Mouse (Mus musculus) embryo, embryonic 11.5 days (tissue): Measurements from ENCODE around the gene Slc25a1.
A peak's percentile ranks its signal among the peaks of the same experiment; 100 is the strongest.
"Not testable (repeated sequence)": the region's sequence is repeated elsewhere in the genome, so short reads cannot be mapped to it uniquely, and the experiment has no call there.

Experiments
- DNase-seq: peaks from one replicate; pipeline ENCODE4 v3.0.0-alpha.2; 2012; ENCODE audit warnings: low read depth, low spot score

Gene Slc25a1

DNA sequence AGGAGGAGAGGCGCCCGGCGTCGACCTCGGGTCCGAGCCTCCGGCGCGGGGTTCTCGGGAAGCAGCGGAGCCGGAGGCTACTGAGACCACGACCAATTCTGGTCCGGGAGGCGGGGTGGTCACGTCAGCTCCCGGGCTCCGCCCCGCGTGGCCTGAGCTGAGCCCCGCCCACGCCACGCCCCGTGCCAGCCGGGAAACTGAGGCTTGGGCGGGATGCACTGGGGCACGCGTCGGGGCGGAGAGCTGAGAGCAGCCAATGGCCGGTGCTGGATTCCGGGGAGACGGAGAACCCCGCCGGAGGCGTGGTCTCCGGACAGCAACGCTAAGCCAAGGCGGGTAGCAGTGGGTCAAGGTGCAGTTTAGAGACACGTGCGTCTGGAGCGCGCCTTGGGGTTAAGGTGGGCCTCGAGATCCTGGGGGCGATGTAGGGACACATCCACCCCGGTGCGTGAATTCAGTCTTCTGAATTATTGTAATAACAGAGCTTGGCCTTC lies at the start of gene Slc25a1:
Gene Slc25a1 (minus strand): TSS at position 133 of the 494 bp plus-strand sequence.
- peak; percentile 71 for DNase-seq

DNA sequence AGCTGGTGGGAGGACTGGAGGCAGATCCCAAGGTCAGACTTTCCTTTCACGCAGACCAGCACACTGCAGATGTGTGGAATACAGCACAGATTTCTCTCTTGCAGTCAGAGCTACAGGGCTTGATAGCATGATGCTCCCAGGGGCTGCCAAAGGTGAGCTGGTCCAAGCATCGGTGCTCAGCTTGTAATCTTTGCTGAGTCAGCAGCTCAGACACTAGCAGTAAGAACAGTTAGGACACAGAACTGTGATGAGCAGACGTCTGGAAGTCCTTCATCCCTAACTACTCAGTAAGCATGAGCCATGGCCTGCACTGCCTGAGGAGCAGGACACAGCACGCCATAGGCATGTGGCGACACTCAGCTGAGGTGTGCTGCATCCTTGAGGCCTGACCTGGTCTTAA lies 43.8 kb upstream of the Slc25a1 start:
- DNase-seq = no peak

DNA sequence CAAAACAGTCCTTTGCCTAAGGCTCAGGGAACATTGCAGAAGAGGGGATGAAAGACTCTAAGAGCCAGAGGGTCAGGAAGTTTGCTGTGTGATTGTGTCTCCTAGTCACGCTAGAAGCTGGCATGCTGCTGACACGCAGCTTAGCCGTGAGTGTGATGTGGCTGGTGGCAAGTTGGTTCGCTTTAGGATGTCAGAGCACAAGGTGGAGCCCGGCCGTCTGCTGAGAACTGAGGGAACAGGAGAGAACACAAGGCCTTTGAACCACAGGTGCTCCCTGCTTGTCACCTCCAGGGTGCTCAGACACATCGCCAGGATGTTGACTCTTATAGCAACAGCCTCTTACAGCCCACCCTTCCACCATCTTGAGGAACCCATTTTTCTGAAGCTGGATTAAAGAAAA lies 34.1 kb upstream of the Slc25a1 start:
- DNase-seq = no peak

DNA sequence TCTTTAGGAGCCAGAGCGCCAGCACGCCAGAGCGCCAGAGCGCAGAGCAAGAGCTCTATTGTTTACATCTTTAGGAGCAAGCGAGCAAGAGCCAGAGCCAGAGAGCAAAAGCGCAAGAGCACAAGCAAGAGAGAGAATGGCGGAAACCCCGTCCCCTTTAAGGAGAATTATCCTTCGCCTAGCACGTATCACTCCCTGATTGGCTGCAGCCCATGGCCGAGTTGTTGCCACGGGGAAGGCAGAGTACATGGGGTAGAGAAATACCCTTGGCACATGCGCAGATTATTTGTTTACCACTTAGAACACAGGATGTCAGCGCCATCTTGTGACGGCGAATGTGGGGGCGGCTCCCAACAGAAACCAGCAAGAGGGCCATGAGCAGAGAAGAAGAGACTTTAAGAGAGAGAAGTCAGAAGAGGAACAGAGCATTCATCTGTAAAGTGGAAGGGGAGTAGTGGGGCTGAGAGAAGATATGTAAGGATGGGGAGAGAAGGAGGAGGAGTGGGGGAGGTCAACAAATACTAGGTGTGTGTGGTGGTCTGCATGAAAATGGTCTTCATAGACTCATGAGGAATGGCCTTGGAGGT lies 28.1 kb upstream of the Slc25a1 start:
- DNase-seq = not testable (repeated sequence)

DNA sequence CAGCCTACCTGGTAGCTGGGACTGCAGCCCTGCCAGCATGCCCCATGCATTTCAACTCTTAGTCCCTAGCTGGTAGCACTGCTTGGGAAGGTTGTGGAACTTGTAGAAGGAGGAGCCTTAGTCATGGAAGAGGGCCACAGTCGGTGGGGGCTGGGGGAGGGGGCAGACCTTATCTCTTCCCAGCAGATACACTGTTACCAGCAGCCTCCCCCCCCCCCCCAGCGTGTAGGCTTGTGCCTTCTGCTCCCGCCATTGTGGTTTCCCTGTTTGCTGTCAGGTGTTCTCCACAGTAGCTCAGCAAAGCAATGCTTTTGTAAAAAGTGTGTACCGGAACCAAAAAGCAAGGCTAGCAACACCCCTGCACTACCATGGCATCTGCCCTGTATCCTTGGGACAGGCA lies 23.6 kb upstream of the Slc25a1 start:
- no peak for DNase-seq

DNA sequence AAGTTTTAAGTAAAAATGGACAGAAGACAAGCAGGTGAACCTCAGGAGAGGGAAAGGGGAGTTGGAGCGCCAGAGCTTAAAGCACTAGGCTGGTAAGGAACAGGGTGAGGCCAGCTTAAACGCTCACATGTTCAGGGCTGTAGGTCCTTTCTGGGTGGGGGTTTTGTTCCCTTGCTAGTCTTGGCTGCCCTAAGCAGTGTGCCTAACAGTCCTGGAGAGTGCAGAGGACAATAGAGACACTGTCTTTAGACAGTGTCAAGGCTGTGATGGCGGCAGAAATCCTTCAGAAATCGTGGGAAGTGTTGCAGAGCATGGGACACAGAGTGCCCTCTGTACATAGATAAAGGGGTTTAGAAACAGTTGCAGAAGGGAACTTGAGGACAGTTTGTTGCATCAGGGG lies 22.0 kb upstream of the Slc25a1 start:
- no peak for DNase-seq

DNA sequence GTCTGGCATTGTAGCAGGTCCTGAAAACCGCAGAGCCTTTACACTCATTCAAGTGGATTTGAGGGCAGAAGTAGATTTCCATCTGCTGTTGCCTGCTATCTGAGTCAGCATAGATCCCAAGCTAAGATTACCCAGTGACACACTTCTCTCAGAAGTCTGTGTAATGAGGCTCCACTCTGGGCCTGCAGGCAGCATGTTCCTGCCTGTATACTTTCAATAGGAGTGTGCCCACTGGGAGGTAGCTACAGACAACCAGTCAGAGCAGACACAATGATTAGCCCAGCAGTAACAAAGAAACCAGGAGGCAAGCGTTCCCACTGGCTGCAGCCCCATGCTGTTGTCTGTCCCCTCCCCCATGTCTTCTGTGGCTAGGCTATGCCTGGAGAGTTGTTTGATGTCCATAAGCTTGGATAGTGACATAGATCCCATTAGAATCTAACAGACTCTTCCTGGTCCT lies 21.4 kb upstream of the Slc25a1 start:
- no peak for DNase-seq

DNA sequence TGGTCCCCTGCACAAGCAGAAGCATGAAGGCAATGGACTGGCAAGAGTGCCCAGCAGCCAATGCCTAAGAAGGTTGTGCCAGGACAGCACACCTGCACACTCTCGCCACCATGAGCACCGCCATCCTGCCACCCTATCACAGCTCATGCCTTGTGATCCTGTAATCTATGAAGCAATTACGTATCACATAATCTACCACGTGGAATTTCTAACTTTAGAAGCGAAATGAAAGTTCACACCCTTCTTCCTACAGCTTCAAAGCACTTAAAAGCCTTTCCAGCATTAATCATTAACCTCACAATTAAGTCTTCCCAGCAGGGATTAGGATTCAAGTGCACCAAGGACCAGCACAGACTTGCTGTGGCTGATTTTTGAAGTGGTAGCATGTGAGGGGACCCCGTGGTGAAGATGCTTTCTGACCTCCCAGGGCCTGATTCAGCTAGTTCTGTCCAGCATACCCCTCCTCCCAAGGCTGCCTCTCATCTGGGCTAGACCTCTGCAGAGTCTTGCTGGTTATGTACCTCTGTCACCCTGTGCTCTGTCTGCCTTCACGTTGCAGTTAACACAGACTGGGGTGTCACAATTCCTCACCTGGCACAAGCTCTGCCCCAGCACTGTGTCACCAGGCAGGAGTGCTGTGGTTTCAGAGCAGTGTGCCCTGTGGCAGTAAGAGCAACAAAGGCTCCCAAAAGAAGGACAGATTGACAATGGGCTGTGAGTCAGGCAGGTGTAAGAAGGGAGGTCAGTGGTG lies 17.2 kb upstream of the Slc25a1 start:
- no peak for DNase-seq

DNA sequence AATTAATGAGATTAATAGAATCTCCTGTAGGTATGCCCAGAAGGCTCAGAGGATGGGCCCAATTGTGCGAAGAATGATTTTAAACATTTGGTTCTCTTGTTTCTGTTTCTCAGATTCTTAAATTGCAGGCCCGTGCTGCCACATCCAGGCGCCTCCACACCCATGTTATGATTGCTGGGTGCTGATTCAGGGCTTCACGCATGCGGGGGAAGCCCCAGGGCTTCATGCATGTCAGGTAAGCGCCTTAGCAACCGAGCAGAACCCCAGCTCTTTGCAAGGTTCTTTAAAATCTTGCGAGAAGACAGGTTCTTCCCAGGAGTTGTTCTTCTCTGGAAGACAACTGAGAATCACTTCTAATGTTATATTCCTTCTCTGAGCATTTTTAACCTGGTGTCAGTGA lies 15.4 kb upstream of the Slc25a1 start:
- no peak for DNase-seq

DNA sequence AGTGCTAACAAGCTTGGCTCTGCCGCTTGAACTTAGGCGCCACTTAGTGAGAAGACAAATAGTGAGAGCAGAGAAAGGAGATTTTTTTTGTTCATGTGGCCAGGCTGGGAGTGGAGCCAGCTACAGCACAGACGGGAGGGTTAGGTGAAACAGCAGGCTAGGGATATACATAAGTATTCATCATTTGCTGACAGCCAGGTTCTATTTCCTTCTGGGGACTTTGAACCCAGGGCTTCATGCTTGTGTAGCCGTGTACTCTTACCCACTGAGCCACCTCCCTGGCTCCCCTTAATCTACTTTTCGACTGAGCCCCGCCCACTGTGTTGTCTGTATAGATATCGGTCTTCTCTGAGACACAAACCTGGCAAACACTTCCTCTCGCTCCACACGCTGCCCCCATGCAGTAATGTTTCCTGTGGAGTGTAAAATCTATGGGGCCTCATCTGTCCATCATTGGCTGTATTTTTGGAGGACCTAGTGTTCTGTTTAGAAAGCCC lies 11.3 kb upstream of the Slc25a1 start:
- no peak for DNase-seq

DNA sequence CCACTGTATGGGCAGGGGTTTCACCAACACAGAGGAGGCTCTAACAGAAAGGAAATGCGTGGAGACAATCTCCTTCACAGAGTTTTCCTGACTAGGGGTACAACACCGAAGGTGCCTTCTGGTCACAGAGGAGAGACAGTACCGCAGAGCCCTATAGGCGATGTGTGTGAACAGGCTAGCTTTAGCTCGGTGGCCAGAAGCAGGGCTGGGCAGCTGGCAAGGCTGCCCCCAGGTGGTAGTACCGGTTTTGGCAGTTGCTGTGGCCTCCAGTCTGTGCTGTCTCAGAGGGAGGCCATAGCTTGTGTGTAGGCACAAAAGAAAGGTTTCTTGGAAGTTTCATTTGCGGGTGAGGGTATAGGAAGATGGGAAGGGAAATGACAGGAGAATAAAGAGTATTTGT lies 10.8 kb upstream of the Slc25a1 start:
- no peak for DNase-seq

DNA sequence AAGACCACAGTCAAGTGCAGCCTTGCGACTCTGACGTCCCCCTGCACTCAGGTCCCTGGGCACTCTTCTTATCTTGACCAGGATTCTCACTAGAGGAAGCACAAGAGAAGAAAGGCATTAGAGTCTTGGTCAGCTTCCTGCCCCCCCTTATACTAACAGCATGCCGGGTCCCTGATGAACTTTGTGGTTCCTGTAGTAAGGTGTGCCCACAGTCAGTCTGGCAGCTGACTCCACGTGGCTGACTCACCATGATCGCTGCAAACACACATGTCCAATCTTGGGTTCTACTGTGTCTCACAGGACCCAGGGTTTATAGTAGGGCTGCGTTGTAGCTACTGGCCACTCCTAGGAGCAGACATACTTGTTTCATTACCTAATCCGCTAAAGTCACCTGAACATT lies 10.2 kb upstream of the Slc25a1 start:
- no peak for DNase-seq

DNA sequence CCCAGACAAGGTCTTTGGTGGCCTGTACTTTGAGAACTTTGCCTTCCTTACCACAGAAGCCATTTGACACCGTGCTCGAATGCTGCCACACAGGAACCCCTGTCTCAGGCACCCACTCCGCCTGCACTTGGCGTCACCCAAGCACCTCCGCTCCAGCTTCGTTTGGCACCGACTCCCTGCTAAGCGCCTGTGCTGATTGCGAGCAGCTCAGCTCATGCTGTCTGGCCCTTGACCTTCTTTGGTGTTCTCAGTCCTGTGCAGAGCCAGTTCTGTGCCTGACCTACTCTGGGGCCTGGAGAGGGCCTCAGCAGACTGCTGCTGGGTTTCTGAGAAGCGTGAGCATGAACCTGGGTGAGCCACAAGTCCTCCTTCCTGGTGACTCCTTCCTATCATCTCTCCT lies 8.8 kb upstream of the Slc25a1 start:
- no peak for DNase-seq

DNA sequence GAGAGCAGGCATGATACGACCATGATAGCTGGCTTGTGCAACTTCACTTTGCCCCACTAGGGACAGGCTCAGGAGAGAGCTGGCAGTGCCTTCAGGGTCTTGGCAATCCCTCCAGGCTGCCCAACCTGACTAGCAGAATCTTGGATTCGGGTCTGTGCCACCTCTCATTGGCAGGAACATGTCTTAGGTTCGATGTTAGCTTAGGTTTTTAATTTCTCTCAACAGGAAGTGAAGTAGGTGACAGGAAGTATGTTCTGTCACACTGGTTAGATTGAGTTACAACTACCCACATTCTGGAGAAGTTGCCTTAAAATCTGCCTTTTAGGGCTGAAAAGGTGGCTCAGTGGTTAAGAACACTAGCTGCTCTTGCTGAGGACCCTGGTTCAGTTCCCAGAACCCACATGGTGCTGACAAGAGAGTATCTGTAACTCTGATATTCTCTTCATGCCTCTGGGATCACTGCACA lies 6.5 kb upstream of the Slc25a1 start:
- DNase-seq = no peak

DNA sequence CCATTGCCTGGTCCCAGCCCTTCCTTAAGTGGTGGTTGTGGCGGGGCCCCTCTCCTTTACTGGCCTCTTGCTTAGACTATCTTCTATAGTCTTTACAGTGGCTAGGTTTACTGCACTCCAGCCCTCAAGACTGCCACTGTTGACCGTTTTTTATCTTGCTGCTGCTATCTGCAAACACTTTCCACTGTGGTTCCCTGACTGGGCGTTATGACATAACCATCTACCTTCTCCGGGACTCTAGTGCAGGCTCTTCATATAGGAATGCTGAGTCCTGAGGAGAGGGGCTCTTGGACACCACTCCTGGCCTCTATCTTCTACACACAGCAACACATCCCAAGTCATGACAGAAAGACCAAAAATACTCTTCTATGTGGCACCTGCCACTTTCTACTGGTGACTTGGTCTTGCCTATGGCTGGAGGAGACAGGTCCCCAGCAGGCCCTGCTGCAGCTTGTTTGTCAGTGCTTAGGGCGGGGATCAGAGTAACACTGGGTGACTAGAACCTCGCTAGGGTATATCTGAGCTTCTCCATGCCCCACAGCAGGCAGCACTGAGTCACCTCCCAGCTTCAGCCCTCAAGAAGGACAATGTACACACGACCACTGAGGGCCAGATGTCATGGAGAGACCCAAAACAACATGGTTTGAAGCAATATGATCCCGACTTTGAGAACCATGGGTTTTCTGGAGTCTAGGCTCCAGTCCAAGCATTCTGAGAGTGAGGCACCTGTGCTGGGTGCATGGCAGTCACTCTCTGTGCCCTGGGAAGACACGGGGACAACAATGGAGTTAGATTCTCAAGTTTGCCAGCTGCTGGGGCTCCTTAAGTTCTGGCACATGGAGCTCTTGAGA lies 5.8 kb upstream of the Slc25a1 start:
- DNase-seq = no peak

DNA sequence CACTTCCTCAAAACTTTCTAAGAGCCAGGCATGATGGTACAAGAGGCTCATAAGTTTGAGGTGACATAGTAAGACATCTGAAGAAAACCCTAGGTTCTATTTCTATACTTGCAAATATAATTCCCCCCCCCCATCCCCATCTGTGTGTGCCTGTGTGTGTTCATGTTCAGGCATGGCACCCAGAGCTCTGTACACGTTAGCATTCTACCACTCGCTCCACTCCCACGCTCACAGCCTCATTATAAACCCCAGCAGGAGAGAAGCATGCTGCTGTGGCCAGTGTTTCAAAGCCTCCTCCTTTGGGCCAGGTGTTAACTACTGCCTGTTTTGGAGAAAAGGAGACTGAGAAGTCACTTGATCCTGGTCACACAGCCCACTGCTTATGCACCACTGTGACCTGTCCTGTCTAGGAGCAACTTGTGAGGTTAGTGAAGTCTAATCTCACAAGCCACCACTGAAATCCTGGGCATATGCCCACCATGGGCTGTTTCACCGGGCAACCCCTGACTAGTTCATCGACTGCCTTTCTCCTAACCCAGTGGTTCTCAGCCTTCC lies 4.0 kb upstream of the Slc25a1 start:
- DNase-seq = no peak

DNA sequence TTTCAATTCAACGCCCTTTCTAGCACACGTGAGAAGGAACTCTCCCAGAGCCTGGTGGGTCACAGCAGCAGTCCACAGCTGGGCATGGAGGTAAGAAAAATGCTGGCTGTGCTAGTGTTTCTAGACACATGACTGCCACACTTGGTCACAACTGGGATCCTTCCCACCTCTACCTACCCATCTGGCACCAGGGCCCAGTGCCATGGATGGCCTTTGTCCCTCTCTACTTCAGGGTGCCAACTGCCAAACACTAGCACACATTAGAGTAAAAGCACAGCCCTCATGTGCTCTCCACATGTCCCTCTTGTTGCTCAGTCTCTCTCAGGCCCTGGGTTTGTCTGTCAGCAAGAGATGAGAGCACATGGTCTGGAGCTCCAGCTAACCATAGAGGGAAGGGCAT lies 1.6 kb upstream of the Slc25a1 start:
- no peak for DNase-seq

DNA sequence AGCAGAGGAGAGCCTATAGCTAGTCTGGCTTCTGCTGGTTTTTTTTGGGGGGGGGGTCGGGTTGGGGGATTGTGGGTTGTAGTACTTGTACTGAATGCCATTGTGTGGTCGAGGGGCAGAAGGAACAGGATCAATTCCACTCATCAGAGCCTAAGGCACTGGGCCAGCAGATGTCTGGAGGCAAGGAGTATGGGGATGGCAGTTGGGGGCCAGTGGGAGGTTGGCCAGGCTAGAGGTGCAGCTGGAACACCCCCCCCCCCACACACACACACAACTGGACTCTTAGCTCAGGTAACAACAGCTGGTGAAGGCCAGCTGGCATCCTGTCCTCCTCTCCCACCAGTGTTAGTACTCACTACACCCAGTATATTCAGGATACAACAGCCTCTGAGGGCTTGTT lies 1.2 kb upstream of the Slc25a1 start:
- no peak for DNase-seq

DNA sequence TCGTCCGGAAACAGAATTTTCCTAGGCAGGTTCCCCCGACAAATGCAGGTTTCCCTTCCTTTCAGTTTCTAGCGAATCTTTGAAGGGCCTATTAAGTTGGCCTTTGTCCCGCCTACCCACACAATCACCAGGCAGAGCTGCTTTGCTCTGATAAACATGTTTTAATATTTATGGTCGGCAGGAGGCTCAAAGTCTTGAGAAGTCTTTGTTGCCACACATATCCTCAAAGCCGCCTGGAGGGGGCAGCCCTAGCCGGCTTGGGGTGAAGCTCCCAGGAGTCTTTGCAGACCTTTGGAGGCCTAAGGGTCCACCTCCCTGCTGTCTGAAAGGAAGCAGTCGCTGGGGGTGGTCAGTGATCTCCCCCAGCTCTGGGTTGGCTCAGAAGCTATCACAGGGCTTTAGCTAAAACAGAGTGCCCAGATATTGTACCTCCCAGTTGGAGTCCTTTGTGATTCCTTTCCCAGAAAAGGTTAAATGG lies 647 bp upstream of the Slc25a1 start:
- DNase-seq = peak; percentile 65

DNA sequence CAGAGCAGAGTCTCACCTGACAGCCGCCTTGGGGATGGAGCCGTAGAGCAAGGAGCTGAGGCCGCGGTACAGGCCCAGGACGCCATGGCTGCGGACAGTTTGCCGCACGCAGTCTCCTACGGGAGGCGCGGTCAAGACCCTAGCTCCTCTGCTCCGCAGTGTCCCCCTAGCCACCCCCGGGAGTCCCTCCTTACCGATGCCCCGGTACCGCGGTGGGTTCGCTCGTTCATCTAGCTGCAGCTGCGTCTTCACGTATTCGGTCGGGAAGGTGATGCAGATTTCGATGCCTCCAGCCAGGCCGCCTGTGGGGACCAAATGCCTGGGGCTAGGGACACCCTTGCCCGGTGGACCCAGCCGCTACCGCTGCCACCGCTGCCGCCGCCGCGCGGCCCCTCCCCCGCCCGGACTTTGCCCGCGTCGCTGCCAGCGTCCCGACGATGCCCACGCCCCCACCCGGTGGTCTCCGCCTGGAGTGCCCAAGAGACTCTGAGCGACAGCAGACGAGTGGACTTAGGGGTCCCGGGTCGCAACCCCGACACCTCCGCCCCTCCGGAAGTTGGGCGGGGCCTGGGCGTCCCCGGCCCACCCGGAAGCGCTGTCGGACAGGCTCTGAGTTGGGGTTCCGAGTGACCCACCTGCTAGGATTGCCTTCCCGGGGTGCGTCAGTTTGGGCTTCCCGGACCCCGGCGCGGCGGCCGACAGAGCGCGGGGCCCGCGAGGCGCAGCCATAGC lies 502 bp downstream of the Slc25a1 start:
- DNase-seq = no peak

DNA sequence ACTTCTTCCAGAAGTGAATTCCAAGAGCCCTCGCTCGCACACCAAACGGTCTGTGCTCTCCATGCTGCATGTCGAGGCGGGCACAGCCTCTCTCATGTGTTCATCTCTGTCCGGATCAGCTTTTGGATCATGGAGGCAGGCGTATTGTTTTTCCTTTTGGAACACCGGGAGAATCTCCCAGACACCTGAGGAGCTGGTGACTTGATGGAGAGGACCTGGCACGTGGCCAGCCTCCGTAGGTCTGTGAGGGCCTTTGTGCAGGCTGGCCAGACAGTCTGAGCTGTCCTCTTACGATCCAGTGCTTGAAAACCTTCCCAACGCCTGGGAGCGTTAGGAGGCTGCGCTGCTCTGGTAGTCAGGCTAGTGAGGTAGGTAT lies 5.9 kb downstream of the Slc25a1 start:
- no peak for DNase-seq
